Mouse (Mus musculus): ENCODE results near the gene Tpi1. TPM values are rescaled to one million over a fixed set of nuclear protein-coding genes. Genes with fewer than 3 reads are reported as not detected.
"Not testable (repeated sequence)": the region's sequence is repeated elsewhere in the genome, so short reads cannot be mapped to it uniquely, and the experiment has no call there.

Gene Tpi1
- polyA plus RNA-seq, 1 experiment from 2014 or later, result 1,356 TPM

DNA sequence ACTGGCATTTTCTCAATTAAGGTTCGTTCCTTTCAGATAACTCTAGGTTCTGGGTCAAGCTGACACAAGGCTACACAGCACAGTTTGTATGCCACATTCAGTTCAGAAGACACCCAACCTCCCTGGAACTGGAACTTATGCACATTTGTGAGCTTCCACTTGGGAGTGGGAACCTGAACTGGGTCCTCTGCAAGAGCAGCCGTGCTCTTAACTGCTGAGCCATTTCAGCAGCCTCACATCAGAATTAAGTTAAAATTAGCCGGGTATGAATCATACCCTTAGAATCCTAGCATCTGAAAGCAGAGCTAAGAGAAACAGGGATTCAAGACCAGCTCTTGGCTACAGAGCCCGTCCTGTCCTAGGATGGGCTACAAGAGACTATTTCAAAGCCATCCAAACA lies 6.7 kb downstream of the Tpi1 start:
- 58% methylated on average over 4 of the region's 4 CpGs for WGBS
- peak overlapping the region; percentile 95; the same call in 1 of the 2 replicates for H3K27ac ChIP-seq (ENCODE audit: poor library complexity, severe bottlenecking)
- no peak overlapping the region for H3K4me3 ChIP-seq
- H3K36me3 ChIP-seq, result peaks cover 25% of the 10 kb centered on the region
- H3K9ac ChIP-seq, result peak overlapping the region; percentile 41; the same call in 1 of the 2 replicates
- H3K4me1 ChIP-seq (replicated peaks), result peaks cover 56% of the 10 kb centered on the region
- H3K4me2 ChIP-seq, result no peak overlapping the region
- no peaks in the 10 kb centered on the region for H3K9me3 ChIP-seq (replicated peaks)
- no peaks in the 10 kb centered on the region for H3K27me3 ChIP-seq (replicated peaks)
- ATAC-seq (ENCODE audit: insufficient number of reproducible peaks, low FRiP score), result no peak

DNA sequence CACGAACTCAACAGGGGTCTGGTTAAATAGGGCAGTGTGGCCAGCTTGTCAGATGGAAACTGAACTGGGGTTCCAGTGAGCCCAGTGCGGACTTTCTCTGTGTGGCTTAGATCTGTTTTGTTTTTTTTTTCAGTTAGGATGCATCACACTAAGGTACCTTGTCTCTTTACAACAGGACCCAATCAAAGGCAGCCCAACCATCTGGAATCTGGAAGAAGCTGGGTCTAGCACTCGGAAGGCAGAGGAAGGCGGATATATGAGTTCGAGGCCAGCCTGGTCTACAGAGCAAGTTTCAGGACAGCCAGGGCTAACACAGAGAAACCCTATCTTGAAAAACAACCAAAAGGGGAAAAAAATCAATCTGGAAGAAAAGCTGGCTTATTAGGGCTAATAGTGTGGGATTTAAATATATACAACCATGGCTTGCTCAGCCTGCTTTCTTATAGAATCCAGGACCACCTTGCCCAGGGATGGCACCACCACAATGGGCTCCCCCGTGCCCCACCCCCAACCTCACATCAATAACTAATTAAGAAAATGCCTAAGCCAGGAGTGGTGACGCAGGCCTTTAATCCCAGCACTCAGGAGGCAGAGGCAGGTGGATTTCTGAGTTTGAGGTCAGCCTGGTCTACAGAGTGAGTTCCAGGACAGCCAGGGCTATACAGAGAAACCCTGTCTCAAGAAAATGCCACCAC lies 7.5 kb downstream of the Tpi1 start:
- H3K27ac ChIP-seq (ENCODE audit: poor library complexity, severe bottlenecking), result peak overlapping the region; percentile 96
- 81% methylated on average over 7 of the region's 7 CpGs for WGBS

DNA sequence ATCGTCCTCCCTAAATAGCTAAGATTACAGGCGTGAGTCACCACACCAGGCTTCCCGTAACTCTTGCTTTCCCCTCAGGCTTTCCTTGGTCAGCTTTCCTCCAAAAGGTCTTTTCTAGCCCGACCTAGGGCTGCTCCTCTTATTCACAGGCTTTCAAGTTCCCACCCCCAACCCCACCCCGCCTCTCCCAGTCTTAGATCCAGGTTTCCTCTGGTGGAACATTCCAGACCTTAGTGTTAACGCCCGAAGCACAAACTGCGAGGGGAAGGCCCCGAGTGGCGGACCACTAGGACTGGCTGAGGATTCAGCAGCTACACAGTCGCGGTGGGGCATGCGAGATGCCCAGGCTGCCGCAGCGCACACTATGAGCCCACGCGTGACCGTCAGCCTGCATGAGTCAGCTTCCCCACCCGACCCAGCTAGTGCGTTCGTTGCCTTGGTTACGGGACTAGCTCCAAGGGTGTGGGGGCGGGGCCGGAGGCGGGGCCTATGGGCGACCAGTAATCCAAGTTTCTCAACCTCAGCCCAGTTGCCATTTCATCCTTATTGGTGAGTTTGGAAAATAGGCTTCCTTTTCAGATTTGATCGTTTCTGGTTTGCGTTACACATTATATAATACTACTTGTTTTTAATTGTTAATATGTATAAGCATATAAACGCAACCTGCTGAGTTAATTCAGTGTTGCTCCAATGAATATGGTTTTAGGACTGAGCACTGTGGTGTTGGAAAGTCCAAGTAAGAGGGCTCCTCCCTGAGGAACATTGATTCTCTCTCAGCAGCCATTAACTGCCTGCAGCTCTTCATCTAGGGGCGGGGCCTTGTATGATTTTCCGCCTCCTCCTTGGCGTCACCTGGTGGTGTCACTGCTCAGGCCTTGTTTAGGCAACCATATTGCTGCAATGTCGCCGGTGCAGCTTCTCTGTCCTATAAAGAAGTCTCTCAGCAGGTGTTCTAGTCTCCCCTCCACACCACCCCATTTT lies 8.5 kb downstream of the Tpi1 start:
- peak; percentile 90 for ATAC-seq (ENCODE audit: insufficient number of reproducible peaks, low FRiP score)
- H3K9ac ChIP-seq, result peak overlapping the region; percentile 77
- H3K27ac ChIP-seq (ENCODE audit: poor library complexity, severe bottlenecking), result peak overlapping the region; percentile 96
- H3K27me3 ChIP-seq (replicated peaks), result no peaks in the 10 kb centered on the region
- no peaks in the 10 kb centered on the region for H3K9me3 ChIP-seq (replicated peaks)
- H3K36me3 ChIP-seq, result peaks cover 8% of the 10 kb centered on the region
- H3K4me1 ChIP-seq (replicated peaks), result peaks cover 43% of the 10 kb centered on the region
- H3K4me3 ChIP-seq, result peak overlapping the region; percentile 58
- peak overlapping the region; percentile 83 for H3K4me2 ChIP-seq
- WGBS, result 2% methylated on average over 34 of the region's 34 CpGs

More for the DNA sequence above, 7.5 kb downstream of the Tpi1 start:
- Histone ChIP-seq H3K27me3 (replicated peaks) (no peaks in the 10 kb centered on the region), H3K4me2 (peak overlapping the region; percentile 83), H3K9me3 (replicated peaks) (no peaks in the 10 kb centered on the region), H3K9ac (0 out of 2 replicates have a peak overlapping the region, but pooled peaks have one; percentile 5), H3K4me1 (replicated peaks) (peaks cover 49% of the 10 kb centered on the region), H3K36me3 (peaks cover 17% of the 10 kb centered on the region), H3K4me3 (peak overlapping the region; percentile 58; the same call in 1 of the 2 replicates)
- ATAC-seq (ENCODE audit: insufficient number of reproducible peaks, low FRiP score), result no peak

DNA sequence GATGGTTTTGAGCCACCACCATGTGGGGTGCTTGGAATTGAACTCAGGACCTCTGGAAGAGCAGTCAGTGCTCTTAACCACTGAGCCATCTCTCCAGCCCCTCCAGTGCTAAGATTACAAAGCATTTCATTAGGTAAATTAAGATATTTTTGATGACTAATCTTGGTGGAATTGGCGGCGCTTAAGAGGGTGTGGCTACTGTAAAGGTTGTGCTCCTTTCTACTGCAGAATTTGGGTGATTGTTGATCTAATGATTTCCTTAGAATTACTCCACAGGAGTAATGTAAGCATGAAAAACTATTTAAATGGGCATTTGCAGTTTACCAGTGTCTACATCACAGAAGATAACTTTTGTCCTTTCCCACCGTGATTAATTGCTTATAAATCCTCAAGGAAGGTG lies 9.8 kb downstream of the Tpi1 start:
- H3K9ac ChIP-seq, result no peak overlapping the region
- H3K4me1 ChIP-seq (replicated peaks), result peaks cover 32% of the 10 kb centered on the region
- no peak overlapping the region for H3K4me2 ChIP-seq
- no peak overlapping the region for H3K4me3 ChIP-seq
- H3K36me3 ChIP-seq, result no peaks in the 10 kb centered on the region
- no peaks in the 10 kb centered on the region for H3K9me3 ChIP-seq (replicated peaks)
- H3K27me3 ChIP-seq (replicated peaks), result no peaks in the 10 kb centered on the region
- H3K27ac ChIP-seq (ENCODE audit: poor library complexity, severe bottlenecking), result no peak overlapping the region
- no peak for ATAC-seq (ENCODE audit: insufficient number of reproducible peaks, low FRiP score)
- WGBS, result 94% methylated on average over 3 of the region's 3 CpGs

DNA sequence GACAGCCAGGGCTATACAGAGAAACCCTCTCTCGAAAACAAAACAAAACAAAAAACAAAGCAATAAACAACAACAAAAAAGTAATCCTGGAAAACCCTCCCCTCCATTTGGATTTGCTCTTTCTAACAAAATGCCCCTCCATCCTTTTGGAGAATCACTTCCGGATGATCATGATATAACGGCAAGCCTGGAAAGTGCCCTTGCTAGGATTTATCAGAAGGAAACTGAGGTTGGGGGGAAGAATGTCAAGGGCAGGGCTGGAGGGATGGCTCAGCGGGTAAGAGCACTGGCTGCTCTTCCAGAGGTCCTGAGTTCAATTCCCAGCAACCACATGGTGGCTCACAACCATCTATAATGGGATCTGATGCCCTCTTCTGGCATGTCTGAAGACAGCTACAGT lies 10.4 kb downstream of the Tpi1 start:
- H3K36me3 ChIP-seq, result not testable (repeated sequence)

DNA sequence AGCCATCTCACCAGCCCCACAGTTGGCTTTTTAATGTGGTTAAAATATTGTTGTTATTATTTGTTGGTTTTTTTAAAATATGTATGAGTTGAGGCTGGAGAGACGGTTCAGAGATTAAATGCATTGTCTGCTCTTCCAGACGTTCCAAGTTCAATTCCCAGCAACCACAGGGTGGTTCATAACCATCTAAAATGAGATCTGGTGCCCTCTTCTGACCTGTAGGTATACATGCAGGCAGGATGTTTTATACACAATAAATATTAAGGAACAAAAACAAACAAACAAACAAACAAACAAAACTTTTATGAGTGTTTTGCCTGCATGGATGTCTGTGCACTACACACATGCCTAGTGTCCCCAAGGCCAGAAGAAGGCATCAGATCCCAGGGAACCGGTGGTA lies 11.0 kb downstream of the Tpi1 start:
- no peak for ATAC-seq (ENCODE audit: insufficient number of reproducible peaks, low FRiP score)
- WGBS, result 76% methylated on average over 3 of the region's 3 CpGs
- H3K9me3 ChIP-seq (replicated peaks), result no peaks in the 10 kb centered on the region
- H3K9ac ChIP-seq, result no peak overlapping the region
- no peak overlapping the region for H3K27ac ChIP-seq (ENCODE audit: poor library complexity, severe bottlenecking)
- H3K4me1 ChIP-seq (replicated peaks), result peaks cover 27% of the 10 kb centered on the region
- H3K36me3 ChIP-seq, result no peaks in the 10 kb centered on the region
- H3K4me3 ChIP-seq, result no peak overlapping the region
- no peaks in the 10 kb centered on the region for H3K27me3 ChIP-seq (replicated peaks)
- H3K4me2 ChIP-seq, result no peak overlapping the region

More for the DNA sequence above, 10.4 kb downstream of the Tpi1 start:
- peaks cover 32% of the 10 kb centered on the region for H3K4me1 ChIP-seq (replicated peaks)
- not testable (repeated sequence) for H3K9me3 ChIP-seq (replicated peaks); H3K4me3 ChIP-seq; H3K4me2 ChIP-seq; H3K27me3 ChIP-seq (replicated peaks); H3K9ac ChIP-seq; ATAC-seq (ENCODE audit: insufficient number of reproducible peaks, low FRiP score); H3K27ac ChIP-seq (ENCODE audit: poor library complexity, severe bottlenecking)
- WGBS, result 92% methylated on average over 4 of the region's 4 CpGs

DNA sequence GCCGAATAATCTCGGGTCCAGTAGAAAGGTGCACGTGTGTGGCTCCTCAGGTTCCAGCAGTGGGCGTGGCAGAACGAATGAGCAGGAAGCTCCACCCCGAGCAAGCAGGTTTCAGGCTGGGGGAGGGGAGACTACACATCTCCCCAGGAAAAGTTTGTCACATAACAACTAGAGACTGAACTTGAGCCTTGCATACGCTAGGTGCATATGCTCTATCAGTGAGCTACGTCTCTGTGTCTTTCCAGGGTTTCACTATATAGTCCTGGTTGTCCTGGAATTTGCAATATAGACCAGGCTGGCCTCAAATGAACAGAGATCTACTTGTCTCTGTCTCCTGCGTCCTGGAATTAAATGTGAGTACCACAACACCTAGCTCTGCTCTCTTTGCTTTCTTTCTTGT lies 11.7 kb downstream of the Tpi1 start:
- Histone ChIP-seq H3K4me3 (peak overlapping the region; percentile 23), H3K4me2 (peak overlapping the region; percentile 53), H3K4me1 (replicated peaks) (peaks cover 21% of the 10 kb centered on the region)
- not testable (repeated sequence) for H3K36me3 ChIP-seq; ATAC-seq (ENCODE audit: insufficient number of reproducible peaks, low FRiP score); H3K9me3 ChIP-seq (replicated peaks); H3K27me3 ChIP-seq (replicated peaks); H3K9ac ChIP-seq; H3K27ac ChIP-seq (ENCODE audit: poor library complexity, severe bottlenecking)
- WGBS, result 13% methylated on average over 6 of the region's 9 CpGs

DNA sequence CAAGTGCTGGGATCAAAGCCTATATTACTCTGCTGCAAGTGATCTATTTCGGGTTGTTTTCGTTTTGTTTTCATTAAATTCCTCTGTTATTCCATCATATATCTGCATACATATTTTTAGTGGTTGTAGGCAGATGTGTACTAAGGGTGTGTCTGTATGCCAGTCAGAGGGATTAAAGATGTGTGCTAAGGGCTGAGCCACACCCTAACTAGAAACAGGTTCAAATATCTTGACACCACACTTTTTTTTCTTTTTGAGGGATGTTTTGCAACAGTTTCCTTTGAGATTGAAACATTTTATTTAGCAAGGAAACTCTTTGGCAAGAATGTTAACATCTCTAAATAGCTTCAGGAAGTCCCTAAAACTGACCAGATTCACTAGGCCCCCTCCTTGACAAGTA lies 17.9 kb downstream of the Tpi1 start:
- H3K27me3 ChIP-seq (replicated peaks), result no peaks in the 10 kb centered on the region
- no peak overlapping the region for H3K9ac ChIP-seq

DNA sequence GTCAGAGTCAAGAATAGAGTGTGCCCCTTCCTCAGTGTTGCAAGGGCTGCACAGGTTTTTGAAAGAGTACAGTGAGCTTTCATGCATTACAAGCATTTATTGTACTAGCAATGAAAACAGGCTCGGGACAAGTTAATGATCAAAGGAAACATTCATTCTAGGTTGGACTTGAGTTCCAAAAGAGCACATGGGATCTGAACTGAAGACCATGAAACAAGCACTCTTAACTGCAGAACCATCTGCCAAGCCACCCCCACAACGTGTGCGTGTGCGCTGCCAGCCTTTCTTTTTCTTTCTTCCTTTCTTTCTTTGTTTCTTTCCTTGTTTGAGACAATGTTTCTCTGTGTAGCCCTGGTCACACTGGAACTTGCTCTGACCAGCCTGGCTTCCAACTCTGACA lies 18.3 kb downstream of the Tpi1 start:
- Histone ChIP-seq H3K27ac (ENCODE audit: poor library complexity, severe bottlenecking) (no peak overlapping the region), H3K27me3 (replicated peaks) (no peaks in the 10 kb centered on the region), H3K9me3 (replicated peaks) (no peaks in the 10 kb centered on the region), H3K4me3 (no peak overlapping the region), H3K36me3 (no peaks in the 10 kb centered on the region), H3K4me1 (replicated peaks) (no peaks in the 10 kb centered on the region), H3K4me2 (no peak overlapping the region), H3K9ac (no peak overlapping the region)
- ATAC-seq (ENCODE audit: insufficient number of reproducible peaks, low FRiP score), result no peak
- whole genome bisulfite sequencing, result 81% methylated on average over 4 of the region's 4 CpGs

More for the DNA sequence above, 17.9 kb downstream of the Tpi1 start:
- H3K4me1 ChIP-seq (replicated peaks), result no peaks in the 10 kb centered on the region
- no peak overlapping the region for H3K27ac ChIP-seq (ENCODE audit: poor library complexity, severe bottlenecking)
- WGBS, result 86% methylated on average over 2 of the region's 2 CpGs
- H3K36me3 ChIP-seq, result no peaks in the 10 kb centered on the region
- H3K4me2 ChIP-seq, result no peak overlapping the region
- no peak for ATAC-seq (ENCODE audit: insufficient number of reproducible peaks, low FRiP score)
- no peaks in the 10 kb centered on the region for H3K9me3 ChIP-seq (replicated peaks)
- no peak overlapping the region for H3K4me3 ChIP-seq

DNA sequence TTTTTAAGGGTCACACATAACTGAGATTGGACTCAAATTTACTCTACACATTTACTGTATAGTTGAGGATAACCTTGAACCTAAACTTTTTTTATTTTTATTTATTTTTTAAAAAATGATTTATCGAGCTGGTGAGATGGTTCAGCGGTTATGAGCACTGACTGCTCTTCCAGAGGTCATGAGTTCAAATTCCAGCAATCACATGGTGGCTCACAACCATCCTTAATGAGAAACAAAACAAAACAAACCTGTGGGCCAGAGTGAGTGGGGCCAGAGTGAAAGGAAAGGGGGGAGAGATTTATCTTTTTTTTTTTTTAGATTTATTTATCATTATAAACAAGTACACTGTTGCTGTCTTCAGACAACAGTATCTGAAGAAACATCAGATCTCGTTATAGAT lies 22.2 kb downstream of the Tpi1 start:
- no peak for ATAC-seq (ENCODE audit: insufficient number of reproducible peaks, low FRiP score)
- WGBS, result 75% methylated on average over 3 of the region's 3 CpGs
- H3K36me3 ChIP-seq, result no peaks in the 10 kb centered on the region
- H3K4me3 ChIP-seq, result no peak overlapping the region
- H3K9ac ChIP-seq, result no peak overlapping the region
- no peaks in the 10 kb centered on the region for H3K9me3 ChIP-seq (replicated peaks)
- H3K4me1 ChIP-seq (replicated peaks), result no peaks in the 10 kb centered on the region
- H3K4me2 ChIP-seq, result no peak overlapping the region
- H3K27me3 ChIP-seq (replicated peaks), result no peaks in the 10 kb centered on the region
- H3K27ac ChIP-seq (ENCODE audit: poor library complexity, severe bottlenecking), result no peak overlapping the region

DNA sequence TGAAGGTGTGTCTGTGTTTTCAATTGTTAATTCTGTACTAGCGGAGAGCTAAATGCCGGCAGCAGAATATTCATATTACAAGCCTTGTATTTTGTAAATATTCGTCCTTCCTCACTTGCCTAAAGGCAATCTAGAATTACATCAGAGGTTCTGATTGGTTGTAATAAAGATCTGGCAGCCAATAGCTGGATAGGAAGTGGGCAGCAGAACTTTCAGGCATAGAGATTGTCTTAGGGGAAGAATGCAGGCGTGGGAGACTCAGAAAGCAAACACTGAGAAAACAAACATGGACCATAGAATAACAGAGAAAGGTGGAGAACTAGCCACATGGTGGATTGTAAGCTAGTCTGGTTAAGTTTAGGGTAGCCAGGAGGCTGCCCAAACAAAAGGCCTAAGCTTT lies 24.0 kb downstream of the Tpi1 start:
- H3K4me3 ChIP-seq, result no peak overlapping the region
- no peak overlapping the region for H3K9ac ChIP-seq
- H3K9me3 ChIP-seq (replicated peaks), result no peaks in the 10 kb centered on the region
- ATAC-seq (ENCODE audit: insufficient number of reproducible peaks, low FRiP score), result no peak
- 66% methylated on average over 4 of the region's 4 CpGs for WGBS
- H3K27ac ChIP-seq (ENCODE audit: poor library complexity, severe bottlenecking), result no peak overlapping the region
- H3K36me3 ChIP-seq, result no peaks in the 10 kb centered on the region
- no peak overlapping the region for H3K4me2 ChIP-seq
- H3K27me3 ChIP-seq (replicated peaks), result no peaks in the 10 kb centered on the region
- H3K4me1 ChIP-seq (replicated peaks), result no peaks in the 10 kb centered on the region

Data from heart, embryonic 12.5 days (tissue).